Mouse (Mus musculus) lung, postnatal 0 days (tissue): Measurements from ENCODE around the gene Hoxc8.

Experiments used
- CTCF ChIP-seq: IDR thresholded peaks from 2 replicates; pipeline ENCODE4 v1.5.1; 2016; ENCODE audit warnings: antibody characterized with exemption, mild to moderate bottlenecking
- EP300 ChIP-seq: IDR thresholded peaks from 2 replicates; pipeline ENCODE4 v1.6.1; 2016; ENCODE audit warnings: antibody characterized with exemption, mild to moderate bottlenecking, control low read depth

GRCm38 (mm10) chr15:102967312-102967510 is 23.2 kb upstream of the Hoxc8 start, which contains the start of gene Hoxc5:
- TF ChIP-seq CTCF = no peak
- no peak for TF ChIP-seq EP300
